Mouse (Mus musculus) heart, embryonic 13.5 days (tissue): ENCODE measurements around the gene Gzmd. TPM values are rescaled to one million over a fixed set of nuclear protein-coding genes. Genes with fewer than 3 reads are reported as not detected.
"Not testable (repeated sequence)": the region's sequence is repeated elsewhere in the genome, so short reads cannot be mapped to it uniquely, and the experiment has no call there.

Source experiments
- ATAC-seq: fragments of 200-750 bp; cut with Nextera tagmentation; 2 replicates; pipeline ENCODE4 v1.8.0; 2017; ENCODE audit warnings: moderate TSS enrichment; ENCODE audit not compliant: insufficient number of reproducible peaks, low FRiP score, low TSS enrichment; ENCODE audit errors: extremely low read depth
- H3K27ac ChIP-seq: fragments of 300-500 bp; sonication (generic); replicated peaks from 2 replicates; pipeline ENCODE4 v1.5.1; 2015; ENCODE audit warnings: moderate library complexity, mild to moderate bottlenecking, inconsistent platforms
- H3K27me3 ChIP-seq: fragments of 300-500 bp; sonication (generic); replicated peaks from 2 replicates; pipeline ENCODE4 v1.6.1; 2015; ENCODE audit warnings: mild to moderate bottlenecking, inconsistent platforms
- H3K36me3 ChIP-seq: fragments of 300-500 bp; sonication (generic); 2 replicates; pipeline ENCODE4 v1.6.1; 2015; ENCODE audit warnings: mild to moderate bottlenecking, inconsistent platforms
- H3K4me1 ChIP-seq: fragments of 300-500 bp; sonication (generic); 2 replicates; pipeline ENCODE4 v1.6.1; 2015; ENCODE audit warnings: inconsistent platforms
- H3K4me2 ChIP-seq: fragments of 300-500 bp; sonication (generic); 2 replicates; pipeline ENCODE4 v1.6.1; 2015; ENCODE audit warnings: inconsistent platforms, mild to moderate bottlenecking, moderate library complexity
- H3K4me3 ChIP-seq: fragments of 300-500 bp; sonication (generic); 2 replicates; pipeline ENCODE4 v1.5.1; 2015; ENCODE audit warnings: moderate library complexity, mild to moderate bottlenecking, inconsistent platforms
- H3K9ac ChIP-seq: fragments of 300-500 bp; sonication (generic); 2 replicates; pipeline ENCODE4 v1.6.1; 2015; ENCODE audit warnings: inconsistent platforms, mild to moderate bottlenecking, moderate library complexity
- H3K9me3 ChIP-seq: fragments of 300-500 bp; sonication (generic); 2 replicates; pipeline ENCODE4 v1.6.1; 2016; ENCODE audit warnings: inconsistent platforms
- WGBS: fragments of 180-500 bp; shearing (Covaris S2); methylation state at CpG from one replicate; pipeline ENCODE4 v1.1.7; 2015; ENCODE audit warnings: mixed read lengths; 5-methylcytosine and 5-hydroxymethylcytosine counted together
- polyA plus RNA-seq: library from polyadenylated mRNA; unstranded; fragments of >200 nt; fragmentation: Nextera tagmentation; extraction: Ambion mirVana; gene quantifications from 2 replicates; pipeline ENCODE4 v1.2.1, GENCODE M21; 2015

Gzmd gene
- polyA plus RNA-seq, result not detected in 2 replicates

DNA sequence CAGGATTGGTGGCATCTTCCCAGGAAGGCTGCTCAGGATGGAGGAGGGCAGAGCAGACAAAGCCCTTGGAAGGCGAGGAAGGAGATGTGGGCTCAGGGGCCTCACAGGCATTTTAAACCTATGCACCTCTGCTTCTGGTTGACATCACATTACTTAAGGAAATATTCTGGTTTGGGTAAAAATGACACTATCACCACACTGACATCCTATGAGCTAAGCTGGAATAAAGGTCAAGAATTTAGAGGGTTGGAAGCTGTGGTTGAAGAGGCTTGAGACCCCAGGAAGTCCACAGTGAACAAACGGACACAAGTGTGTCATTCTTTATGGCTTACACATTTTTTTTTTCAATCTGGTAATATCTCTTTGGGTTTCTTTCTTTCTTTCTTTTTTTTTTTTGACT is at the start of gene Gzmd:
TSS of gene Gzmd (minus strand) at position 101 of the 400 bp plus-strand sequence.
- not testable (repeated sequence) for H3K27me3 ChIP-seq, H3K36me3 ChIP-seq, ATAC-seq, H3K4me3 ChIP-seq, H3K27ac ChIP-seq, H3K9ac ChIP-seq, H3K4me2 ChIP-seq, H3K4me1 ChIP-seq, H3K9me3 ChIP-seq
- WGBS, result 58% methylated on average over 2 of the region's 2 CpGs

DNA sequence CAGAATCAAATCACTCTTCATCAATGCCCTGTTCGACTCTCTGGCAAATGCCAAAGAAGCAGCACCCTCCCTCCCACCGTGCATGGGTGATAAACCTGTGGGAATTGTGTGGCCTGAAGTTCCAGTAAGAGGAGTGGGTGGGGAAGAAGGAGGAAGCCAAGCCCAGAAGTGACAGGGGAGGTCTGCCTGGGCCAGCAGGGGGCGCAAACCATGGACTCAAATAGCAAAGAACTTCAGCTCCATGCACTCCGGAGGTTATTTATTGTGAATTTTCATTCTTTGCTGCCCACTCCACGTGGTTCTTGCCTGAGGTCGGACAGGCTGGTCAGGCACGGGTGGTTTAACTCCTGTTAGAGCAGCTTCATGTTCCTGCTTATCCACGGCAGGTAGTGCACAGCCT is 45.2 kb upstream of the Gzmd start:
- not testable (repeated sequence) for H3K27ac ChIP-seq, H3K36me3 ChIP-seq, H3K27me3 ChIP-seq, ATAC-seq, H3K4me1 ChIP-seq, H3K9me3 ChIP-seq, H3K4me2 ChIP-seq, H3K9ac ChIP-seq, H3K4me3 ChIP-seq
- WGBS, result 25% methylated on average over 8 of the region's 8 CpGs

DNA sequence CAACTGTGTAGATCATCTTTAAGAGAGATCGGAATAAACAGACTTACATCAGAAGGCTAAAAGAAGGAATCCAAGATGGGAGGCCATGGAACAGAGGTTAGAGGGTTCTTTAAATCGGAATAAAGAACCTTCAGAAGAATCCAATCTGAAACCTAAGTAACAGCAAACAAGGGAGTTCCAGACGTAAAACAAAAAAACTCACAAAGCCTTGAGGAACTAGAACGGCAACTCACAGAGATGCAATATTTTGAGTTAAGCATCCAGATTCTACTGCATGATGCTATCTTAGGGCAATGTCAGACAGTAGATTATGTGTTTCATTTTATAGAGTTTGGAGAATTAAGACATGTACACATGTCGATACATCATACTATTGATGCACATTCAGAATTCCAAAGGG is 42.1 kb upstream of the Gzmd start, which contains the start of gene Gzmn:
TSS of gene Gzmn (minus strand) at position 101 of the 400 bp plus-strand sequence.
- WGBS, result 82% methylated on average over 5 of the region's 5 CpGs
- no peak for ATAC-seq
- H3K9me3 ChIP-seq, result no peaks in the 10 kb centered on the region
- no peaks in the 10 kb centered on the region for H3K27me3 ChIP-seq
- H3K4me1 ChIP-seq, result no peaks in the 10 kb centered on the region
- H3K36me3 ChIP-seq, result no peaks in the 10 kb centered on the region
- H3K4me3 ChIP-seq, result no peak within 1 kb of the TSS
- H3K9ac ChIP-seq, result no peak within 1 kb of the TSS
- H3K4me2 ChIP-seq, result no peak within 1 kb of the TSS
- no peak within 1 kb of the TSS for H3K27ac ChIP-seq

DNA sequence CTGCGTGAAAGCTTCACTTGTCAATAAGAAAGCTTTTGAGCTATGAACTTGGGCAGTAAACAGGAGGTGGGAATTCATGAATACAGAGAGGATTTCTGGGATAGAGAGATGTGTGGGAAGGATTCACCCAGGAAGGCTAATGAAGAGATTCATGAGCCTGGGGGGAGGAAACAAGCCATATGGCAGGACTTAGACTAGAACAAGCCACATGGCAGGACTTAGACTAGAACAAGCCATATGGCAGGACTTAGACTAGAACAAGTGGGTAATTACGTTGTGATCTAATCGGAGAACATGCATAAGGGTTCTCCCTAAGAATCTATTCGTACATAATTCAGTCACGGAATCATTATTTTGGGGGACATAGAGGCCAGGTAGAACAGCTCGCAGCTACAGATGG is 41.0 kb upstream of the Gzmd start:
- Histone ChIP-seq H3K4me3 (no peak overlapping the region), H3K4me2 (no peak overlapping the region), H3K27me3 (no peaks in the 10 kb centered on the region), H3K9ac (no peak overlapping the region), H3K36me3 (no peaks in the 10 kb centered on the region), H3K9me3 (no peaks in the 10 kb centered on the region), H3K4me1 (no peaks in the 10 kb centered on the region), H3K27ac (no peak overlapping the region)
- ATAC-seq, result no peak
- 92% methylated on average over 6 of the region's 6 CpGs for whole genome bisulfite sequencing

DNA sequence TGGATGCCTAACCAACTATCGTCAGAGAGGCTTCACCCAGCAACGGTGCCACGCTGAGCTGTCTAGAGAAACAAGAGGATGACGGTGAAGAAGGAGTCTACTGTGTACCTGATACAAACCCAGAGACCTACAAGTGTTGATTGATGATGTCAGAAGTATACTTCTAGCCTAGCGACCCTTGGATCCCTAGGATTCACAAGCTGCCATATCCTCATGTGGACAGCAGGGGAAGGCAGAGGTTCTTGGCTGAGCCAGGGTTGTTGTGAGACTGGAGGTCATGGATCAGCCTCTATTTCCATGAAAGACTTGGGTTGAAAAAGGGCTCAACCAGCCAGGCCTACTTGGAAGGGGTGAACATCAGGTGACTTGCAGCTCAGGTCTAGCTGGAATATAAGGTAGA is 40.3 kb upstream of the Gzmd start:
- Histone ChIP-seq H3K4me2 (no peak overlapping the region), H3K36me3 (no peaks in the 10 kb centered on the region), H3K27ac (no peak overlapping the region), H3K27me3 (no peaks in the 10 kb centered on the region), H3K4me3 (no peak overlapping the region), H3K9ac (no peak overlapping the region), H3K4me1 (no peaks in the 10 kb centered on the region), H3K9me3 (no peaks in the 10 kb centered on the region)
- 84% methylated on average over 5 of the region's 5 CpGs for WGBS
- ATAC-seq, result no peak

DNA sequence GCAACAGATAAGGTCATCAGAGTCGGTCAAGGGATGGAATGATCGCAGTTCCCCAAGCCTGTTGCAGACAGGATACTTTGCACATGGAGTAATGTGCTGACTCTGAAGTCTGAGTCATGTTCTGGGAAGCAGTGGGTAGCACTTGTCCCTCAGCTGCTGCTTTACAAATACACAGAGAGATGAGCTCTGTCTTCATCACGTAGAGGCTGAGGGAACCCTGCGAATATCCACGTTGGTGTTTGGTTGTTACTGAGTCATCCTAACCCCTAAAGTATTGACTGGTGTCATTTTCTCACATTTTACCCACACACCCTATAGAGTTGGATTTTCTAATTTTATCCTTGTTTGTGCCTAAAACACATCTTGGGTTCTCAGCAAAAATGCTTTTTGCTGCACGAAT is 35.6 kb upstream of the Gzmd start:
- Histone ChIP-seq H3K27me3 (no peaks in the 10 kb centered on the region), H3K4me1 (no peaks in the 10 kb centered on the region), H3K4me3 (no peak overlapping the region), H3K4me2 (no peak overlapping the region), H3K9ac (no peak overlapping the region), H3K27ac (no peak overlapping the region), H3K36me3 (no peaks in the 10 kb centered on the region), H3K9me3 (no peaks in the 10 kb centered on the region)
- WGBS, result 65% methylated on average over 6 of the region's 6 CpGs
- ATAC-seq, result no peak

DNA sequence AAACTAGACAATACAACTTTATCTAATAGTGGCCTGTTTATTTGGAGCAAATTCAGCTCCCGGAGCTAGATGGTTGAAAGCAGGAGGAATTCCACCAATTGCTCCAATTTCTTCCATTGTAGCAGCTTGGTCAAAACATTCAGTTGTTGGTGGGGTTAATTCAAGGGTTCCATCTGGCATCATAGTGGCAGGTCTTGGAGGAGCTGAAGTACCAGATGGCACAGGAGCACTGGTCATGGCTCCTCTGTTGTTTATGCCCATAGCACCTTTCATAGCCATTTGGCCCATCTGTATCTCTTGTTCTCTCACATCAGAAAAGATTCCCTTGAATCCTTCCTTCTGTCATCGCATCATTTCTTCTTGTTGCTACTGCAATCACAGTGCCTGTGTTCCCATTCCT is 29.7 kb upstream of the Gzmd start:
- Histone ChIP-seq H3K27me3 (no peaks in the 10 kb centered on the region), H3K27ac (no peak overlapping the region), H3K4me2 (no peak overlapping the region), H3K9me3 (no peaks in the 10 kb centered on the region), H3K4me1 (no peaks in the 10 kb centered on the region), H3K4me3 (no peak overlapping the region), H3K9ac (no peak overlapping the region), H3K36me3 (no peaks in the 10 kb centered on the region)
- WGBS, result 69% methylated on average over 2 of the region's 2 CpGs
- no peak for ATAC-seq

DNA sequence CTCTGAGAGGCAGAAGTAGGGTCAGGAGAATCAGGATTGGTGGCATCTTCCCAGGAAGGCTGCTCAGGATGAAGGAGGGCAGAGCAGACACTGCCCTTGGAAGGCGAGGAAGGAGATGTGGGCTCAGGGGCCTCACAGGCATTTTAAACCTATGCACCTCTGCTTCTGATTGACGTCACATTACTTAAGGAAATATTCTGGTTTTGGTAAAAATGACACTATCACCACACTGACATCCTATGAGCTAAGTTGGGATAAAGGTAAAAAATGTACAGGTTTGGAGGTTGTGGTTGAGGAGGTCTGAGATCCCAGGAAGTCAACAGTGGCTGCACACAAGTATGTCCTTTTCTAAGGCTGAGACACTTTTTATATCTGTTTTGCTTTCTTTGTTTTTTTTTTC is 27.1 kb upstream of the Gzmd start, which contains the start of gene Gzmg:
TSS of gene Gzmg (minus strand) at position 101 of the 400 bp plus-strand sequence.
- not testable (repeated sequence) for H3K4me3 ChIP-seq, H3K36me3 ChIP-seq, H3K4me1 ChIP-seq, H3K27ac ChIP-seq, H3K27me3 ChIP-seq, H3K9ac ChIP-seq, H3K4me2 ChIP-seq, ATAC-seq, H3K9me3 ChIP-seq
- 70% methylated on average over 2 of the region's 2 CpGs for WGBS

DNA sequence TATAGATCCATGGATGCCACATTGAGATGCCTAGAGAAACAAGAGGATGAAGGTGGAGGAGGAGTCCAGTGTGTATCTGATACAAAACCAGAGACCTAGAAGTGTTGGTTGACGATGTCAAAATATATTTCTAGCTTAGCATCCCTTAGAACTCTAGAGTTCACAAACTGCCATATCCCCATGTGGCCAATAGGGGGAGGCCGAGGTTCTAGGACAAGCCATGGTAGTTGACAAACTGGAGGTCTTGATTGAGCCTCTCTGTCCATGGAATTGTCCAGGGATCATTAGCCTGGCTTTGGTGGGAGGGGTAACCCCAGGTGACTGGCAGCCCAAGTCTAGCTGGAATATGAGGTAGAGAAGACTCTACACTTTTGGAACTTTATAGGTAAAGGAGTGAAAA is 22.9 kb upstream of the Gzmd start:
- Histone ChIP-seq H3K27me3 (no peaks in the 10 kb centered on the region), H3K9ac (no peak overlapping the region), H3K36me3 (no peaks in the 10 kb centered on the region), H3K4me2 (no peak overlapping the region), H3K9me3 (no peaks in the 10 kb centered on the region), H3K4me1 (no peaks in the 10 kb centered on the region), H3K27ac (no peak overlapping the region), H3K4me3 (no peak overlapping the region)
- 62% methylated on average over 2 of the region's 2 CpGs for WGBS
- ATAC-seq, result no peak

DNA sequence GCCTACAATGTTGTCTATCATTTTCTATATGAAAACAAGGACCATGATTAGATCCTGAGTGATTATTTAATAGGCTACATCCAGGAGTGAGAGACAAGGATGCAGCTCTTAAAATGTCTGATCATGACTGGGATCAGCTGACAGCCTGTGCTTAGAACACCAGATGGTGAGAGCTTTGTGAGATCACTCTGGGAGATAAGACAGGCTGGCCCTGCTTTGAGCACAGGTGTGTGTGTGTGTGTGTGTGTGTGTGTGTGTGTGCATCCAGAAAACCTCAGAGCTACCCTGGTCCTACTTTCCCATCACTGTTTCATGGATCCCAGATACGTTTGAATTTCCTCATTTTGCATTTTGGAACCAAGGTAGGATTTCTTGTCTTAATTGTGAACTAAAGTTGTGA is 1.3 kb upstream of the Gzmd start:
- not testable (repeated sequence) for H3K9me3 ChIP-seq, H3K4me2 ChIP-seq, H3K36me3 ChIP-seq, H3K4me1 ChIP-seq, H3K4me3 ChIP-seq, ATAC-seq, H3K27me3 ChIP-seq, H3K27ac ChIP-seq, H3K9ac ChIP-seq
- 67% methylated on average over 1 of the region's 1 CpGs for WGBS

DNA sequence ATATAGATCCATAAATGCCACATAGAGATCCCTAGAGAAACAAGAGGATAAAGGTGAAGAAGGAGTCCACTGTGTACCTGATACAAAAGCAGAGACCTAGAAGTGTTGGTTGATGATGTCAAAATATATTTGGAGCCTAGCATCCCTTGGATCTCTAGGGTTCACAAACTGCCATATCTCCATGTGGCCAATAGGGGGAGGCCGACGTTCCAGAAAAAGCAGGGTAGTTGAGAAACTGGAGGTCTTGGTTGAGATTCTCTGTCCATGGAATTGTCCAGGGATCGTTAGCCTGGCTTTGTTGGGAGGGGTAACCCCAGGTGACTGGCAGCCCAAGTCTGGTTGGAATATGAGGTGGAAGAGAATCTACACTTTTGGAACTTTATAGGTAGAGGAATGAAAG is 4.1 kb downstream of the Gzmd start:
- Histone ChIP-seq H3K4me1 (no peaks in the 10 kb centered on the region), H3K36me3 (no peaks in the 10 kb centered on the region), H3K9ac (no peak overlapping the region), H3K4me2 (no peak overlapping the region), H3K27ac (no peak overlapping the region), H3K27me3 (no peaks in the 10 kb centered on the region), H3K9me3 (no peaks in the 10 kb centered on the region), H3K4me3 (no peak overlapping the region)
- no peak for ATAC-seq
- 33% methylated on average over 3 of the region's 3 CpGs for WGBS

DNA sequence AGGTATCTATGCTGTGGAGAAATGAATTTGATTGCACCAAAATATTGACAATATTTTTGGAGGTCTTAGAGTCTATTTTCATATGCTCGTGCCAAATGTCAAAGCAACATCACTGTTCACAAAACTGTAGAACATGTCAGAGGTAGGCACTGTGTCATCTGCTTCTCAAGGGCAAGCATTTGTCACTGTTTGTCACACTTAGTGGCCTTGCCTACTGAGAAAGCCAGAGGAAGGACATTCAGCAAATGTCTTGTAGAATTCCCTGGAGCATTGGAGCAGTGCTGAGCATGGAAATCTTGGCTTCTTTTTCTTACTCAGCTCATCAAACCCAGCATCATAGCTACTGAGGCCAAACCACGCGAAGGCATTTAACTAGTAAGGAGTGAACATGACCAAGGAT is 8.9 kb downstream of the Gzmd start:
- H3K27me3 ChIP-seq, result no peaks in the 10 kb centered on the region
- H3K36me3 ChIP-seq, result no peaks in the 10 kb centered on the region
- no peak for ATAC-seq
- H3K27ac ChIP-seq, result no peak overlapping the region
- 75% methylated on average over 3 of the region's 3 CpGs for WGBS
- no peak overlapping the region for H3K9ac ChIP-seq
- no peaks in the 10 kb centered on the region for H3K4me1 ChIP-seq
- H3K4me2 ChIP-seq, result no peak overlapping the region
- H3K9me3 ChIP-seq, result no peaks in the 10 kb centered on the region
- no peak overlapping the region for H3K4me3 ChIP-seq

DNA sequence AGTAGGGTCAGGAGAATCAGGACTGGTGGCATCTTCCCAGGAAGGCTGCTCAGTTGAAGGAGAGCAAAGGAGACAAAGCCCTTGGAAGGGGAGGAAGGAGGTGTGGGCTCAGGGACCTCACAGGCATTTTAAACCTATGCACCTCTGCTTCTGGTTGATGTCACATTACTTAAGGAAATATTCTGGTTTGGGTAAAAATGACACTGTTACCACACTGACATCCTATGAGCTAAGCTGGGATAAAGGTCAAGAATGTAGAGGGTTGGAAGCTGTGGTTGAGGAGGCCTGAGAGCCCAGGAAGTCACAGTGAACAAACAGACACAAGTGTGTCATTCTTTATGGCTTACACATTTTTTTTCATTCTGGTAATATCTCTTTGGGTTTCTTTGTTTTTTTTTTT is 11.9 kb downstream of the Gzmd start, which contains the start of gene Gzme:
TSS of gene Gzme (minus strand) at position 101 of the 400 bp plus-strand sequence.
- H3K9ac ChIP-seq, result no peak within 1 kb of the TSS
- H3K4me1 ChIP-seq, result no peaks in the 10 kb centered on the region
- no peaks in the 10 kb centered on the region for H3K36me3 ChIP-seq
- H3K4me3 ChIP-seq, result no peak within 1 kb of the TSS
- no peaks in the 10 kb centered on the region for H3K27me3 ChIP-seq
- no peaks in the 10 kb centered on the region for H3K9me3 ChIP-seq
- no peak within 1 kb of the TSS for H3K27ac ChIP-seq
- ATAC-seq, result no peak
- H3K4me2 ChIP-seq, result no peak within 1 kb of the TSS
